Comparison of ENCODE assay signal across 24 mouse cellular contexts in genomic region chr14:34327618-34328017, GRCm38 (mm10). TPM values are rescaled to one million over a fixed set of nuclear protein-coding genes. Genes with fewer than 3 reads are reported as not detected.
A peak's percentile ranks its signal among the peaks of the same experiment; 100 is the strongest.
DNase-seq lines count a peak whose midpoint lies in the region; ATAC-seq and TF ChIP-seq lines count a peak whose summit lies in the region.
"Had no signal": no experiment of that assay in that cellular context is flagged by ENCODE, and none has a peak within 500 bp of the region (broad histone marks: within the 10 kb centered on the region; RNA-seq: fewer than 3 reads in every experiment).

No protein-coding gene starts in this region.

- TF ChIP-seq RAD21 in MEL (IDR thresholded peaks at IDR 0.05; ENCODE audit: low read depth, low read length), result no peak

- WGBS in forebrain, embryonic 10.5 days, result 91% methylated on average over 1 of the region's 1 CpGs

- TF ChIP-seq POLR2A in MEL (IDR thresholded peaks at IDR 0.05; ENCODE audit: control insufficient read depth in 1 of 2, insufficient read depth in 1 of 2, low read depth in 1 of 2, low read length in 2 of 2, poor library complexity in 1 of 2), result no peak

- peaks cover 8 to 19% of the 10 kb centered on the region in 2 experiments for H3K4me1 ChIP-seq in MEL (ENCODE audit: control insufficient read depth in 1 of 2, insufficient read depth in 2 of 2, low read length in 2 of 2)
- H3K4me1 ChIP-seq in forebrain, embryonic 10.5 days, result no peaks in the 10 kb centered on the region
- H3K4me1 ChIP-seq: embryonic facial prominence, embryonic 10.5 days; embryonic facial prominence, embryonic 12.5 days; forebrain, embryonic 12.5 days had no signal

- DNase-seq in 416B (ENCODE audit: low read depth) (peak; percentile 41), MEL (ENCODE audit: low read depth, low spot score) (peak; percentile 44)
- DNase-seq in ovary, postnatal 36 days (ENCODE audit: low spot score), result no peak
- no peak for DNase-seq in forebrain, embryonic 10.5 days (ENCODE audit: extremely low spot score, low spot score)
- DNase-seq: adrenal gland, adult 8-10 months; adrenal gland, postnatal 14 days; adrenal gland, postnatal 36 days; B cell, adult 2 months; cerebellum, adult 11-12 months; cerebellum, adult 2 months; cerebellum, adult 9-10 months; cerebellum, postnatal 10 days; cerebellum, postnatal 25 days had no signal

- H3K79me2 ChIP-seq in MEL (ENCODE audit: control insufficient read depth, insufficient read depth, low read length, poor library complexity), result no peaks in the 10 kb centered on the region

- ATAC-seq in megakaryocyte-erythroid progenitor cell, adult 5-6 weeks (replicated peaks; ENCODE audit: low FRiP score, low TSS enrichment, poor library complexity, severe bottlenecking), result peak; percentile 50
- ATAC-seq: CD4-positive, CD25-positive, alpha-beta regulatory T cell, adult 4 months; forebrain, embryonic 14.5 days; forebrain, embryonic 16.5 days had no signal

- no peaks in the 10 kb centered on the region for H3K27me3 ChIP-seq in MEL (ENCODE audit: control insufficient read depth in 1 of 2, insufficient read depth in 2 of 2, low read length in 2 of 2)
- no peaks in the 10 kb centered on the region for H3K27me3 ChIP-seq in forebrain, embryonic 10.5 days (ENCODE audit: poor library complexity, severe bottlenecking)
- H3K27me3 ChIP-seq: CH12.LX; embryonic facial prominence, embryonic 12.5 days; forebrain, embryonic 12.5 days had no signal

- no peak overlapping the region for H3K27ac ChIP-seq in MEL (ENCODE audit: control insufficient read depth, low read depth, low read length)
- H3K27ac ChIP-seq in forebrain, embryonic 10.5 days, result no peak overlapping the region
- H3K27ac ChIP-seq: embryonic facial prominence, embryonic 10.5 days; embryonic facial prominence, embryonic 12.5 days; forebrain, embryonic 12.5 days had no signal

- H3K4me3 ChIP-seq in MEL (ENCODE audit: control insufficient read depth in 1 of 2, insufficient read depth in 1 of 2, low read depth in 2 of 2, low read length in 2 of 2), result no peak overlapping the region
- H3K4me3 ChIP-seq in forebrain, embryonic 10.5 days, result no peak overlapping the region
- H3K4me3 ChIP-seq: embryonic facial prominence, embryonic 10.5 days; embryonic facial prominence, embryonic 12.5 days; forebrain, embryonic 12.5 days had no signal

- TF ChIP-seq EP300 in MEL (IDR thresholded peaks at IDR 0.05; ENCODE audit: low read depth in 1 of 2, low read length in 2 of 2), result peak; percentile 69

- no peak for TF ChIP-seq CTCF in MEL (IDR thresholded peaks at IDR 0.05 in 2 of 3, conservative IDR thresholded peaks at IDR 0.05 in 1 of 3; ENCODE audit: control insufficient read depth in 1 of 3, insufficient read depth in 1 of 3, low read depth in 2 of 3, low read length in 3 of 3, poor library complexity in 1 of 3, severe bottlenecking in 1 of 3)

- H3K36me3 ChIP-seq in MEL (ENCODE audit: control insufficient read depth in 1 of 2, insufficient read depth in 2 of 2, low read length in 2 of 2), result peaks cover 28 to 29% of the 10 kb centered on the region in 2 experiments
- H3K36me3 ChIP-seq in forebrain, embryonic 10.5 days (replicated peaks), result peaks cover 92% of the 10 kb centered on the region

- H3K9ac ChIP-seq in MEL (ENCODE audit: control insufficient read depth, low read depth, low read length, poor library complexity, severe bottlenecking), result no peak overlapping the region
- H3K9ac ChIP-seq: embryonic facial prominence, embryonic 12.5 days; forebrain, embryonic 12.5 days had no signal

- no peaks in the 10 kb centered on the region for H3K9me3 ChIP-seq in MEL (replicated peaks; ENCODE audit: insufficient read depth, low read length)
- no peaks in the 10 kb centered on the region for H3K9me3 ChIP-seq in forebrain, embryonic 10.5 days
- H3K9me3 ChIP-seq: embryonic facial prominence, embryonic 10.5 days; embryonic facial prominence, embryonic 12.5 days; forebrain, embryonic 12.5 days; G1E had no signal

TF ChIP-seq in MEL, 35 proteins besides CTCF, POLR2A, EP300 and RAD21:
- TF ChIP-seq TAL1 (IDR thresholded peaks at IDR 0.05; ENCODE audit: low read length), result peak; percentile 53
- TF ChIP-seq MAFK (IDR thresholded peaks at IDR 0.05; ENCODE audit: borderline replicate concordance, low read depth, low read length), result no peak
- 0 out of 2 replicates have a peak, but pooled peaks have one; percentile 50 for TF ChIP-seq MYB (IDR thresholded peaks at IDR 0.05; ENCODE audit: low read depth, low read length)
- peak; percentile 71 for TF ChIP-seq GATA1 (IDR thresholded peaks at IDR 0.05; ENCODE audit: low read depth, low read length)
- TF ChIP-seq TCF12 (IDR thresholded peaks at IDR 0.05; ENCODE audit: low read depth, low read length), result 0 out of 2 replicates have a peak, but pooled peaks have one; percentile 19
- TF ChIP-seq CHD1 (IDR thresholded peaks at IDR 0.05; ENCODE audit: low read depth, low read length), result no peak
- peak; percentile 68; the same call in 1 of the 2 replicates for TF ChIP-seq BHLHE40 (IDR thresholded peaks at IDR 0.05; ENCODE audit: borderline replicate concordance, low read depth, low read length)
- 0 out of 2 replicates have a peak, but pooled peaks have one; percentile 48 for TF ChIP-seq RCOR1 (IDR thresholded peaks at IDR 0.05; ENCODE audit: low read depth, low read length)
- 0 out of 2 replicates have a peak, but pooled peaks have one; percentile 18 for TF ChIP-seq ETS1 (IDR thresholded peaks at IDR 0.05; ENCODE audit: low read depth, low read length)
- TF ChIP-seq ZKSCAN1 (IDR thresholded peaks at IDR 0.05; ENCODE audit: low read depth, low read length), result peak; percentile 87

RNA-seq across cellular contexts. Expression of gene Glud1, which starts 17.1 kb away (rescaled TPM):
- total RNA-seq in MEL (2012; rRNA removed), result 92.3 and 99.9 TPM in 2 replicates
- polyA plus RNA-seq in MEL (2012; ENCODE audit: insufficient read depth in 1 of 2, insufficient read length in 2 of 2, low read depth in 1 of 2, low replicate concordance in 2 of 2, missing spikeins in 1 of 2), result 100 to 1,000 TPM in 1 of 2 experiments, 10 to 100 TPM in 1; 57.1 to 125 TPM
- 38.5 and 40.5 TPM in 2 replicates for total RNA-seq in megakaryocyte-erythroid progenitor cell, adult 5-6 weeks (2014; fragmentation: Nextera tagmentation)
- 34.3 and 37.8 TPM in 2 replicates for total RNA-seq in megakaryocyte-erythroid progenitor cell, adult 5-6 weeks (2017)
- polyA plus RNA-seq in forebrain, embryonic 10.5 days (2016; fragmentation: Nextera tagmentation; extraction: Ambion mirVana), result 63.9 and 65.8 TPM in 2 replicates

RNA-seq across cellular contexts. Expression of gene Shld2, which starts 17.3 kb away (rescaled TPM):
- 7.9 and 9.2 TPM in 2 replicates for total RNA-seq in MEL (2012; rRNA removed)
- 1 to 10 TPM in 1 of 2 experiments, not detected in 1; 7.0 TPM for polyA plus RNA-seq in MEL (2012; ENCODE audit: insufficient read depth in 1 of 2, insufficient read length in 2 of 2, low read depth in 1 of 2, low replicate concordance in 2 of 2, missing spikeins in 1 of 2)
- total RNA-seq in megakaryocyte-erythroid progenitor cell, adult 5-6 weeks (2014; fragmentation: Nextera tagmentation), result 8.0 and 9.1 TPM in 2 replicates
- total RNA-seq in megakaryocyte-erythroid progenitor cell, adult 5-6 weeks (2017), result 17.1 and 18.0 TPM in 2 replicates
- polyA plus RNA-seq in forebrain, embryonic 10.5 days (2016; fragmentation: Nextera tagmentation; extraction: Ambion mirVana), result 8.4 and 9.8 TPM in 2 replicates

RNA-seq across cellular contexts. Expression of gene Fam25c, which starts 27.6 kb away (rescaled TPM):
- total RNA-seq in MEL (2012; rRNA removed), result not detected in 2 replicates
- polyA plus RNA-seq in MEL (2012; ENCODE audit: insufficient read depth in 1 of 2, insufficient read length in 2 of 2, low read depth in 1 of 2, low replicate concordance in 2 of 2, missing spikeins in 1 of 2), result not detected
- total RNA-seq in megakaryocyte-erythroid progenitor cell, adult 5-6 weeks (2014; fragmentation: Nextera tagmentation), result not detected in 2 replicates
- not detected in 2 replicates for total RNA-seq in megakaryocyte-erythroid progenitor cell, adult 5-6 weeks (2017)
- polyA plus RNA-seq in forebrain, embryonic 10.5 days (2016; fragmentation: Nextera tagmentation; extraction: Ambion mirVana), result not detected in 2 replicates
- total RNA-seq: adrenal gland, adult 8-10 months; adrenal gland, postnatal 36 days; CH12.LX; G1E had no signal
- polyA plus RNA-seq: CD4-positive, CD25-positive, alpha-beta regulatory T cell, adult 4 months; cerebellum, adult 2 months; cortical plate, adult 2 months; embryonic facial prominence, embryonic 10.5 days; embryonic facial prominence, embryonic 12.5 days; forebrain, embryonic 12.5 days; forebrain, embryonic 14.5 days; forebrain, embryonic 16.5 days; frontal cortex, adult 2 months; G1E had no signal

RNA-seq across cellular contexts. Expression of gene Sncg, which starts 47.0 kb away (rescaled TPM):
- not detected in 2 replicates for total RNA-seq in MEL (2012; rRNA removed)
- polyA plus RNA-seq in MEL (2012; ENCODE audit: insufficient read depth in 1 of 2, insufficient read length in 2 of 2, low read depth in 1 of 2, low replicate concordance in 2 of 2, missing spikeins in 1 of 2), result not detected
- total RNA-seq in megakaryocyte-erythroid progenitor cell, adult 5-6 weeks (2014; fragmentation: Nextera tagmentation), result not detected in 2 replicates
- not detected in 2 replicates for total RNA-seq in megakaryocyte-erythroid progenitor cell, adult 5-6 weeks (2017)
- polyA plus RNA-seq in forebrain, embryonic 10.5 days (2016; fragmentation: Nextera tagmentation; extraction: Ambion mirVana), result 1.3 and 2.2 TPM in 2 replicates
- polyA plus RNA-seq: CD4-positive, CD25-positive, alpha-beta regulatory T cell, adult 4 months; G1E had no signal

RNA-seq across cellular contexts. Expression of gene Mmrn2, which starts 47.6 kb away (rescaled TPM):
- total RNA-seq in MEL (2012; rRNA removed), result 0.08 TPM in 1 of 2 replicates, not detected in the other
- under 1 TPM in 1 of 2 experiments, not detected in 1; 0.03 TPM for polyA plus RNA-seq in MEL (2012; ENCODE audit: insufficient read depth in 1 of 2, insufficient read length in 2 of 2, low read depth in 1 of 2, low replicate concordance in 2 of 2, missing spikeins in 1 of 2)
- not detected in 2 replicates for total RNA-seq in megakaryocyte-erythroid progenitor cell, adult 5-6 weeks (2014; fragmentation: Nextera tagmentation)
- not detected in 2 replicates for total RNA-seq in megakaryocyte-erythroid progenitor cell, adult 5-6 weeks (2017)
- 6.2 and 6.7 TPM in 2 replicates for polyA plus RNA-seq in forebrain, embryonic 10.5 days (2016; fragmentation: Nextera tagmentation; extraction: Ambion mirVana)
- total RNA-seq: CH12.LX had no signal

Comparison
In these comparisons a context has a peak if more than half of its experiments do, and no peak if none do; other contexts are left out.
1. DNase-seq: peak in 416B (single experiment) and MEL (single experiment); none in ovary, postnatal 36 days (single experiment) and forebrain, embryonic 10.5 days (single experiment).